Mouse (Mus musculus): ENCODE measurements at regions not wholly inside any gene's neighbourhood (a gene's known extent, or its start where the extent isn't known, plus 50 kb on each side); places are given as distances from the start of the nearest gene placed in this dataset.

DNA sequence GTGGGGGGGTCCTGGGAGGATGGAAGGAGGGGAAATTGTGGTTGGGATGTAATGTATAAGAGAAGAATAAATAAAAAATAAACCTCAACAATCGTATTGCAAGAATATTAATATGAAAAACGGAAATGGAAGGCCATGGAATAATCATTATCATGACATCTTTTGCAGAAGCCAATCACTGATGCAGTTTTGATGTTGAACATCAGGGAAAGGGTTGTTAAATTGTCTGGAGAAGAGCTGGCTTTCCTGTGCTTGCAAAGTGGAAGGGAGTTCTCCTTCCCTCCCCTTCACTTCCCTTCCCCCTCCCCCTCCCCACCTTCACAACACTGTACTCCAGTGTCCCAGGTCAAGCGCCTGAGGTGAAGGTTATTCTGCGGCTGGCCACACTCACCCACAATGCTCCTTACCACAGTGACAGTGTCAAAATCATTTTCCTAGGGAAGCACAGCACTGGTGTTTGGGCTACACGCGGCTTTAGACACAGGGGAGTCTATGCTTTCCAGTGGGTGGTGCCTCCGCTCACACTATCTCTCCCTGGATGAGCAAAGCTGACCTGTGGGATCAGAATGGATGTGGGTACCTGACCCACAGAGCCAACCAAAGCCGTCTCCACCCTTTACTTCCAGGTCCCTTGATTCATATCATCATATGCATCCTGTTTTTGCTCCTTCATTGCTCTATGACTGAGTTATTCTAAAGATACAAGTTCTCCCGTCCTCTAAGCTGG, 53.0 kb upstream of the Asb17 start:
- H3K27ac ChIP-seq (ENCODE audit: low read length): no peak overlapping the region
- no peaks in the 10 kb centered on the region for H3K4me1 ChIP-seq (ENCODE audit: insufficient read depth, low read depth, low read length)
- ATAC-seq (no peak), DNase-seq (ENCODE audit: low spot score) (no peak)
- TF ChIP-seq EP300 (IDR thresholded peaks at IDR 0.05): no peak
- no peak for TF ChIP-seq CTCF (IDR thresholded peaks at IDR 0.05)
- no peak overlapping the region for H3K4me3 ChIP-seq (ENCODE audit: low read depth, low read length)
- H3K36me3 ChIP-seq (ENCODE audit: insufficient read depth, low read length): no peaks in the 10 kb centered on the region
- WGBS: 64% methylated on average over 9 of the region's 9 CpGs
- H3K27me3 ChIP-seq (replicated peaks; ENCODE audit: insufficient read depth, low read length): no peaks in the 10 kb centered on the region
- H3K4me2 ChIP-seq (replicated peaks; ENCODE audit: low read depth, low read length): no peak overlapping the region
- H3K9ac ChIP-seq (replicated peaks; ENCODE audit: low read depth): no peak overlapping the region
- H3K9me3 ChIP-seq (ENCODE audit: low read length): no peaks in the 10 kb centered on the region

DNA sequence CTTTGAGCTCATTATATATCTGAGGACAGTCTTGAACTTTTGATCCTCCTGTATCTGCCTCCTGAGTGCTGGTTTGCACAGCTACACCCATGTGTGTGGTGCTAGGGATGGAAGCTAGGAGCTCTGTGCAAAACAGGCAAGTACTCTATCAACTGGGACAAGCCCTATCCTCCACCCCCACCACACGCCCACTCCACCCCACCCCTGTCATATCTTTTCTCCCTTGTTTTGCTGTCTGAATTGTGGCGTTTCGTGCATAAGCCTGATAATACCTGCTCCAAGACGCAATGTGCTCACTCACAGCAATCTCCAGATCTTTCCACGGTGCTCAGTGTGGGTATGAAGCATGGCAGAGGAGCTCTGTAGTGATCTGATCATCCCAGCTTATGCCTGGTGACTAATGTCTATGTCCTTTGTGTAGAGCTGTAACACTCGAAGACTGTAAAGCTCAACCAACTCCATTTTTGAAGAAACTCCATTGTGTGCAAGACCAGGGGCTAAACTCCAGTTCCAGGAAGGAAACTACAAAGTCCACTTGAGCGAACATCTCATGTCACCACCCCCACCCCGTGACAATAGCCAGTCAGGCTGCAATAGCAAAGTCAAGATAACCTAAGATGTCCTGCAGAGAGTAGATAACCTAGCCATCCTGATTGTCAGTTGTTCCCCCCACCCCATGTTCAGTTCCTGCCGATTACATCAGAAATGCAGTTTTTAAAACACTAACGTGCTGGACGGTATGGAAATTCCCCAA, 52.2 kb upstream of the Asb17 start:
- Histone ChIP-seq H3K36me3 (ENCODE audit: insufficient read depth, low read length) (no peaks in the 10 kb centered on the region), H3K4me2 (replicated peaks; ENCODE audit: low read depth, low read length) (no peak overlapping the region), H3K4me1 (ENCODE audit: insufficient read depth, low read depth, low read length) (no peaks in the 10 kb centered on the region), H3K9me3 (ENCODE audit: low read length) (no peaks in the 10 kb centered on the region), H3K9ac (replicated peaks; ENCODE audit: low read depth) (no peak overlapping the region), H3K4me3 (ENCODE audit: low read depth, low read length) (no peak overlapping the region), H3K27ac (ENCODE audit: low read length) (no peak overlapping the region), H3K27me3 (replicated peaks; ENCODE audit: insufficient read depth, low read length) (no peaks in the 10 kb centered on the region)
- TF ChIP-seq EP300 (IDR thresholded peaks at IDR 0.05) (no peak), CTCF (IDR thresholded peaks at IDR 0.05) (no peak)
- DNase-seq (ENCODE audit: low spot score): no peak
- peak; percentile 21; the same call in 1 of the 2 replicates for ATAC-seq
- 54% methylated on average over 11 of the region's 11 CpGs for WGBS

DNA sequence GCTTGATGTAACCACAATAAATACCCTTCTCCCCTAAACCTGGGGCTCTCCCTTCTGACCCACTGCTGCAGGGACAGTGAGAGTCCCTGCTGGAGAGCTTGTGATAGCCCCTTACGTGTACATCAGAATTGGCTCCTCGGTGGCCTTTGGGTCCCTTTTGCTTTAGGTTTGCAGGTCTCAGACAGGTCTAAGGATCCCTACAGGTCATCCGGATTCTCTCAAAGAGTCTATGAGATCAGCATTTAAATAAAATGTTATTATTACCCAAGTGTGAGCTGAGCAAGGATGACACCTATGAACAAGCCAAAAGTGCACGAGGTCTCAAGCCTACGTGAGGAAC, 51.7 kb upstream of the Asb17 start:
- no peaks in the 10 kb centered on the region for H3K27me3 ChIP-seq (replicated peaks; ENCODE audit: insufficient read depth, low read length)
- DNase-seq (ENCODE audit: low spot score) (no peak), ATAC-seq (no peak)
- no peak overlapping the region for H3K9ac ChIP-seq (replicated peaks; ENCODE audit: low read depth)
- H3K27ac ChIP-seq (ENCODE audit: low read length): no peak overlapping the region
- no peaks in the 10 kb centered on the region for H3K36me3 ChIP-seq (ENCODE audit: insufficient read depth, low read length)
- whole genome bisulfite sequencing: 84% methylated on average over 5 of the region's 5 CpGs
- no peak overlapping the region for H3K4me2 ChIP-seq (replicated peaks; ENCODE audit: low read depth, low read length)
- no peaks in the 10 kb centered on the region for H3K4me1 ChIP-seq (ENCODE audit: insufficient read depth, low read depth, low read length)
- no peaks in the 10 kb centered on the region for H3K9me3 ChIP-seq (ENCODE audit: low read length)
- TF ChIP-seq EP300 (IDR thresholded peaks at IDR 0.05): no peak
- H3K4me3 ChIP-seq (ENCODE audit: low read depth, low read length): no peak overlapping the region

All from lung, postnatal 0 days (tissue).